Mouse (Mus musculus) brain, embryonic 14.5 days (tissue): ENCODE results near the gene Rps6ka1. TPM values are rescaled to one million over a fixed set of nuclear protein-coding genes. Genes with fewer than 3 reads are reported as not detected.

Experiments used
- DNase-seq: peaks from one replicate; pipeline ENCODE4 v3.0.0-alpha.2; 2011; ENCODE audit warnings: low read depth
- CTCF ChIP-seq: fragments of 200-500 bp; IDR thresholded peaks from 2 replicates; pipeline ENCODE4 v1.5.1; 2012; ENCODE audit warnings: inconsistent platforms, mild to moderate bottlenecking, moderate library complexity, borderline replicate concordance; ENCODE audit not compliant: insufficient read depth, insufficient read length; ENCODE audit errors: extremely low read depth
- POLR2A ChIP-seq: fragments of 200-500 bp; IDR thresholded peaks from 2 replicates; pipeline ENCODE4 v1.6.1; 2012; ENCODE audit warnings: mild to moderate bottlenecking, inconsistent platforms, borderline replicate concordance; ENCODE audit not compliant: poor library complexity, insufficient read depth, insufficient read length, severe bottlenecking; ENCODE audit errors: extremely low read depth
- polyA plus RNA-seq: library from polyadenylated mRNA; depleted of rRNA; stranded (reverse); fragments of >200 nt; gene quantifications from 2 replicates; pipeline ENCODE4 v1.2.3, GENCODE M21; 2012

The Rps6ka1 gene
- polyA plus RNA-seq, 1 experiment = 20.1 TPM

GRCm38 (mm10) chr4:133887249-133887648, 348 bp downstream of the Rps6ka1 start:
- DNase-seq = peak; percentile 12
- TF ChIP-seq POLR2A = no peak
- no peak for TF ChIP-seq CTCF

GRCm38 (mm10) chr4:133885991-133886501, 1.6 kb downstream of the Rps6ka1 start:
- TF ChIP-seq CTCF (no peak), POLR2A (no peak)
- DNase-seq = peak; percentile 17

GRCm38 (mm10) chr4:133885331-133885730, 2.3 kb downstream of the Rps6ka1 start:
- DNase-seq = no peak
- TF ChIP-seq CTCF (no peak), POLR2A (no peak)

GRCm38 (mm10) chr4:133884888-133885287, 2.7 kb downstream of the Rps6ka1 start:
- TF ChIP-seq CTCF (no peak), POLR2A (no peak)
- DNase-seq = no peak

- no peak for TF ChIP-seq CTCF
- TF ChIP-seq POLR2A = no peak
- DNase-seq = no peak
Measured at GRCm38 (mm10) chr4:133884127-133884753, 3.4 kb downstream of the Rps6ka1 start.

GRCm38 (mm10) chr4:133881851-133882250, 5.7 kb downstream of the Rps6ka1 start:
- DNase-seq = no peak
- TF ChIP-seq CTCF (no peak), POLR2A (no peak)

GRCm38 (mm10) chr4:133881399-133881798, 6.2 kb downstream of the Rps6ka1 start:
- TF ChIP-seq POLR2A (no peak), CTCF (no peak)
- DNase-seq = no peak

GRCm38 (mm10) chr4:133879145-133879902, 8.3 kb downstream of the Rps6ka1 start:
- TF ChIP-seq POLR2A (no peak), CTCF (no peak)
- DNase-seq = no peak

- TF ChIP-seq POLR2A (no peak), CTCF (peak; percentile 50; the same call in 1 of the 2 replicates)
- no peak for DNase-seq
Measured at GRCm38 (mm10) chr4:133877850-133878755, 9.5 kb downstream of the Rps6ka1 start.

GRCm38 (mm10) chr4:133874865-133875517, 12.6 kb downstream of the Rps6ka1 start:
- peak; percentile 9 for DNase-seq
- TF ChIP-seq POLR2A = no peak
- TF ChIP-seq CTCF = no peak

- TF ChIP-seq CTCF = no peak
- no peak for TF ChIP-seq POLR2A
- no peak for DNase-seq
Measured at GRCm38 (mm10) chr4:133873926-133874864, 13.4 kb downstream of the Rps6ka1 start.
